In the genomic region with DNA sequence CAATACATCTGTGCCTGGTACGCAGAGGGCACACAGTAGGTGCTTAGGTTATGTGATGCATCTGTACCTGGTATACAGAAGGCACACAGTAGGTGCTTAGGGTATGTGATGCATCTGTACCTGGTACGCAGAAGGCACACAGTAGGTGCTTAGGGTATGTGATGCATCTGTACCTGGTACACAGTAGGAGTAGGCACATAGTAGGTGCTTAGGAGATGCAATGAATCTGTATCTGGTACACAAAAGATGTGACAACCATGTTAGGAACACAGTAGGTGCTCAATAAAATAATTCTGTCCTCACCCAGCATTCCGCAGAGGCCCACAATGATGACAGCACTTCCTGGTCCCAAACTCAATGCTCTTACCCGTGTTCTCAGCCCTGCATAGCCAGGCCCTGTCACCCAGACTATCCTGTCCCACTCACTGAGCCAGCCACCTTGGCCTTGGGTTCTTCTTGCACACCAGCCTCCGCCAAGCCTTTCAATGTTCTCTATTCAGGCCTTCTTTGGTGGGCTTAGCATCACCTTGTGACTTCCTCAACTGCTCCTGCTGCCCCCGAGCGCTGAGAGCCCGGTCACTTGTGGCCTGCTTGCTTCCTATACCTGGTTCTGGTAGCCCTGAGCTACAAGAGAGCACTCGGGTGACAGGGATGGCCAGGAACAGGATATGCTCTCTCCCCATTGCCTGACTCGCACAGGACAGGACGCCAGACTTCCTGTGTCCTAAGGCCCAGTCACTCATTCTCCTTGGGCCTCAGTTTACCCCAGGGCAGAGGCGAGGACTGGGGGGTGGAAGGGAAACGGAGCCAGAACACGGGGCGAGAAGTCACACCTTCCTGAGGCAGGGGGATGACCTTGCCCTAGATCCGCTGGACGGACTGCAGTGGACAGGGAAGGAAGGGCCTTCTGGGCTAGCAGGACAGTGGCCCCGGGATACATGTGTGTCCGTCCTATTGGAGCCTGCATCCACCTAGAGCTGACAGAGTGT, we compare ENCODE assay signal across 9 mouse cellular contexts. TPM values are rescaled to one million over a fixed set of nuclear protein-coding genes. Genes with fewer than 3 reads are reported as not detected.
DNase-seq lines count a peak whose midpoint lies in the region; ATAC-seq and TF ChIP-seq lines count a peak whose summit lies in the region.
"Had no signal": no experiment of that assay in that cellular context is flagged by ENCODE, and none has a peak within 500 bp of the region (broad histone marks: within the 10 kb centered on the region; RNA-seq: fewer than 3 reads in every experiment).

No protein-coding gene starts in this region.

- 77% methylated on average over 19 of the region's 19 CpGs for WGBS in heart, embryonic 13.5 days
- 84% methylated on average over 19 of the region's 19 CpGs for WGBS in forebrain, embryonic 14.5 days
- 85% methylated on average over 19 of the region's 19 CpGs for WGBS in liver, embryonic 11.5 days

- in situ Hi-C loops in CH12.LX (cut with MboI; ENCODE audit: low pct_ligation_motif_present, low pct_unique_long_range_greater_than_20kb, low sequenced_read_pairs): no loop called here

- TF ChIP-seq EP300 in CH12.LX (IDR thresholded peaks at IDR 0.05; ENCODE audit: low read length): no peak

- no peak for ATAC-seq in heart, embryonic 13.5 days (ENCODE audit: extremely low read depth, insufficient number of reproducible peaks, low FRiP score, low TSS enrichment)
- ATAC-seq in forebrain, embryonic 14.5 days: no peak
- ATAC-seq in liver, embryonic 11.5 days (replicated peaks; ENCODE audit: low FRiP score): no peak
- no peak for ATAC-seq in megakaryocyte-erythroid progenitor cell, adult 5-6 weeks (replicated peaks; ENCODE audit: low FRiP score, low TSS enrichment, poor library complexity, severe bottlenecking)

- peak overlapping the region; percentile 86 for H3K4me2 ChIP-seq in heart, embryonic 13.5 days
- H3K4me2 ChIP-seq in CH12.LX (ENCODE audit: insufficient read depth, low read depth, poor library complexity, severe bottlenecking): no peak overlapping the region
- no peak overlapping the region for H3K4me2 ChIP-seq in forebrain, embryonic 14.5 days (ENCODE audit: low read length)
- H3K4me2 ChIP-seq in liver, embryonic 11.5 days: no peak overlapping the region

- peak overlapping the region; percentile 98 for H3K27ac ChIP-seq in heart, embryonic 13.5 days (replicated peaks)
- H3K27ac ChIP-seq in CH12.LX (ENCODE audit: insufficient read depth, low read depth): no peak overlapping the region
- peak overlapping the region; percentile 91; the same call in 1 of the 2 replicates for H3K27ac ChIP-seq in forebrain, embryonic 14.5 days (ENCODE audit: low read depth, low read length)
- H3K27ac ChIP-seq in liver, embryonic 11.5 days (ENCODE audit: low read depth, low read length): peak overlapping the region; percentile 76; the same call in 1 of the 2 replicates

- no peak overlapping the region for H3K4me3 ChIP-seq in heart, embryonic 13.5 days
- H3K4me3 ChIP-seq in CH12.LX (replicated peaks in 1 of 3; ENCODE audit: low read depth in 2 of 3, low read length in 2 of 3, poor library complexity in 1 of 3): no peak overlapping the region
- H3K4me3 ChIP-seq in forebrain, embryonic 14.5 days (ENCODE audit: low read depth, low read length): no peak overlapping the region
- no peak overlapping the region for H3K4me3 ChIP-seq in liver, embryonic 11.5 days (ENCODE audit: low read depth, low read length)

- H3K27me3 ChIP-seq in heart, embryonic 13.5 days (replicated peaks): no peaks in the 10 kb centered on the region
- H3K27me3 ChIP-seq in CH12.LX (replicated peaks): no peaks in the 10 kb centered on the region
- H3K27me3 ChIP-seq in forebrain, embryonic 14.5 days (replicated peaks; ENCODE audit: control insufficient read depth, insufficient read depth, low read length): no peaks in the 10 kb centered on the region; the same call in 1 of the 2 replicates
- peaks cover 12% of the 10 kb centered on the region for H3K27me3 ChIP-seq in liver, embryonic 11.5 days (replicated peaks; ENCODE audit: control insufficient read depth, insufficient read depth, low read length)

- TF ChIP-seq CTCF in CH12.LX (conservative IDR thresholded peaks at IDR 0.05 in 1 of 2, IDR thresholded peaks at IDR 0.05 in 1 of 2; ENCODE audit: low read depth in 2 of 2, low read length in 2 of 2): no peak

- dilution Hi-C loops in CH12.LX (cut with MboI; ENCODE audit: extremely low pct_ligation_motif_present, extremely low pct_unique_long_range_greater_than_20kb, low sequenced_read_pairs): no loop called here

- H3K9me3 ChIP-seq in heart, embryonic 13.5 days: no peaks in the 10 kb centered on the region
- H3K9me3 ChIP-seq in CH12.LX (replicated peaks; ENCODE audit: low read length): no peaks in the 10 kb centered on the region
- no peaks in the 10 kb centered on the region for H3K9me3 ChIP-seq in forebrain, embryonic 14.5 days (replicated peaks; ENCODE audit: control insufficient read depth, low read length)
- no peaks in the 10 kb centered on the region for H3K9me3 ChIP-seq in liver, embryonic 11.5 days (ENCODE audit: control insufficient read depth, low read length)

- TF ChIP-seq RAD21 in CH12.LX (IDR thresholded peaks at IDR 0.05; ENCODE audit: low read depth, low read length): no peak

- DNase-seq in heart, postnatal 25 days (ENCODE audit: low spot score): no peak
- DNase-seq in CH12.LX (ENCODE audit: extremely low read depth): no peak
- DNase-seq in forebrain, embryonic 14.5 days (ENCODE audit: low spot score): no peak
- DNase-seq in liver, embryonic 11.5 days (ENCODE audit: low spot score): no peak
- DNase-seq in Muller cell, postnatal 12 days (ENCODE audit: inconsistent ontology term): no peak
- DNase-seq in adrenal gland, adult 2 months: no peak

- peaks cover 15% of the 10 kb centered on the region for H3K36me3 ChIP-seq in heart, embryonic 13.5 days
- H3K36me3 ChIP-seq in CH12.LX (replicated peaks in 1 of 2; ENCODE audit: control insufficient read depth in 1 of 2, insufficient read depth in 1 of 2, low read length in 1 of 2): peaks cover 0 to 11% of the 10 kb centered on the region in 2 experiments
- H3K36me3 ChIP-seq in forebrain, embryonic 14.5 days (ENCODE audit: control insufficient read depth, insufficient read depth, low read length): no peaks in the 10 kb centered on the region
- no peaks in the 10 kb centered on the region for H3K36me3 ChIP-seq in liver, embryonic 11.5 days (ENCODE audit: control insufficient read depth, insufficient read depth, low read length)

- H3K9ac ChIP-seq in heart, embryonic 13.5 days: peak overlapping the region; percentile 65
- no peak overlapping the region for H3K9ac ChIP-seq in CH12.LX (ENCODE audit: insufficient read depth, low read depth)
- H3K9ac ChIP-seq in forebrain, embryonic 14.5 days (ENCODE audit: low read length): no peak overlapping the region
- no peak overlapping the region for H3K9ac ChIP-seq in liver, embryonic 11.5 days (ENCODE audit: low read depth, low read length)

- TF ChIP-seq POLR2A in CH12.LX (IDR thresholded peaks at IDR 0.05; ENCODE audit: low read depth, low read length): no peak

- peaks cover 77% of the 10 kb centered on the region for H3K4me1 ChIP-seq in heart, embryonic 13.5 days
- peaks cover 0 to 40% of the 10 kb centered on the region in 2 experiments; a peak in 3 of 4 replicates for H3K4me1 ChIP-seq in CH12.LX (ENCODE audit: control insufficient read depth in 1 of 2, insufficient read depth in 2 of 2)
- peaks cover 31% of the 10 kb centered on the region for H3K4me1 ChIP-seq in forebrain, embryonic 14.5 days (ENCODE audit: control insufficient read depth, insufficient read depth, low read length)
- H3K4me1 ChIP-seq in liver, embryonic 11.5 days (replicated peaks; ENCODE audit: control insufficient read depth, insufficient read depth, low read length): peaks cover 44% of the 10 kb centered on the region

- intact Hi-C loops in heart, postnatal 25 days (cut with DNase I): no loop called here

- no peaks in the 10 kb centered on the region for H3K79me2 ChIP-seq in CH12.LX (replicated peaks; ENCODE audit: control insufficient read depth, extremely low read depth, insufficient read depth, poor library complexity, severe bottlenecking)

TF ChIP-seq in CH12.LX, 34 proteins besides CTCF, POLR2A, EP300 and RAD21:
- TF ChIP-seq CHD2 (IDR thresholded peaks at IDR 0.05; ENCODE audit: low read length): no peak
- no peak for TF ChIP-seq GABPA (IDR thresholded peaks at IDR 0.05; ENCODE audit: insufficient replicate concordance, low read depth, low read length)
- peak; percentile 91 for TF ChIP-seq ZKSCAN1 (IDR thresholded peaks at IDR 0.05; ENCODE audit: borderline replicate concordance, low read depth, low read length)
- no peak for TF ChIP-seq SIN3A (IDR thresholded peaks at IDR 0.05; ENCODE audit: low read length)
TF ChIP-seq in CH12.LX: peak in this region for 1.

RNA-seq across cellular contexts. Expression of a gene that starts 52.6 kb away (rescaled TPM):
- 0.86 and 0.93 TPM in 2 replicates for polyA plus RNA-seq in heart, embryonic 13.5 days (2015; fragmentation: Nextera tagmentation; extraction: Ambion mirVana)
- 1 to 10 TPM; 1.3 to 2.0 TPM for total RNA-seq in heart, postnatal 25 days (2021)
- total RNA-seq in CH12.LX (2012; rRNA removed): not detected in 2 replicates
- total RNA-seq in CH12.LX (2014; rRNA removed): not detected in 2 replicates
- polyA plus RNA-seq in CH12.LX (2012; ENCODE audit: insufficient read length, low read depth): not detected in 2 replicates
- 0.48 and 0.70 TPM in 2 replicates for polyA plus RNA-seq in forebrain, embryonic 14.5 days (2014; fragmentation: Nextera tagmentation; extraction: Ambion mirVana)
- 0.27 and 0.49 TPM in 2 replicates for polyA plus RNA-seq in liver, embryonic 11.5 days (2014; fragmentation: Nextera tagmentation; extraction: Ambion mirVana)
- total RNA-seq in megakaryocyte-erythroid progenitor cell, adult 5-6 weeks (2014; fragmentation: Nextera tagmentation): not detected in 2 replicates
- not detected in 2 replicates for total RNA-seq in megakaryocyte-erythroid progenitor cell, adult 5-6 weeks (2017)
- total RNA-seq in adrenal gland, adult 2 months (2021): under 1 TPM; 0.23 to 0.31 TPM
- 0.91 and 1.9 TPM in 2 replicates for polyA plus RNA-seq in adrenal gland, adult 2 months (2012; rRNA removed)
- total RNA-seq: common myeloid progenitor, adult 5-6 weeks had no signal
